Mouse (Mus musculus): Measurements from ENCODE around the gene Ap3d1. TPM values are rescaled to one million over a fixed set of nuclear protein-coding genes. Genes with fewer than 3 reads are reported as not detected.

Gene Ap3d1
- polyA plus RNA-seq, 1 experiment from 2014 or later: 76.8 TPM

- under 1% methylated on average over 46 of the region's 46 CpGs for WGBS
Measured at GRCm38 (mm10) chr10:80741634-80742179, 357 bp downstream of the Ap3d1 start.

DNA sequence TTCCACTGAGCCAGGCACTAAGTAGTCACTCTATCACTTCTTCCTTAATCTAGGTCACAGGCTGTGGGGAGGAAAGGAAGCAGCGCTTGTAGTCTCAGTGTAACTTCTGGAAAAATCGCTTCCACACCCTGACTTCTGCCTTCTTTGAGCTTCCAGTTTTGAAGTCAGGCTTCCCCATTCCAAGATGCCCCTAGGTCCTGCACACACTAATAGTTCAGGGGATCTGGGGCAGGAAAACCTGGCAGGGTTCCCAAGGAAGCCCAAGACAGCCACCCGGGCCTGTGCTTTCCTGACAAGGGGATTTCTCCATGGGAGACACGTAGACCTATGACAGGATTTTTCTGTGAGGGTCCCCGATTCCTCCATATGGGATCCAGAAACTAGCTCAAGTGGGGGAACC, 918 bp downstream of the Ap3d1 start:
- peak overlapping the region; percentile 85; the same call in 1 of the 2 replicates for H3K27ac ChIP-seq
- no peak for ATAC-seq (ENCODE audit: insufficient number of reproducible peaks, insufficient read depth, low FRiP score, low TSS enrichment, low read depth)
- H3K4me3 ChIP-seq (replicated peaks): peak overlapping the region; percentile 97
- no peaks in the 10 kb centered on the region for H3K27me3 ChIP-seq
- H3K9ac ChIP-seq (replicated peaks): peak overlapping the region; percentile 93
- WGBS: 31% methylated on average over 5 of the region's 5 CpGs
- H3K36me3 ChIP-seq: peaks cover 14% of the 10 kb centered on the region
- no peaks in the 10 kb centered on the region for H3K9me3 ChIP-seq
- H3K4me2 ChIP-seq: peak overlapping the region; percentile 97
- H3K4me1 ChIP-seq (replicated peaks): peaks cover 23% of the 10 kb centered on the region

More at GRCm38 (mm10) chr10:80741634-80742179, 357 bp downstream of the Ap3d1 start:
- Histone ChIP-seq H3K4me2 (peak overlapping the region; percentile 97), H3K9ac (replicated peaks) (peak overlapping the region; percentile 93), H3K4me1 (replicated peaks) (peaks cover 23% of the 10 kb centered on the region), H3K27me3 (no peaks in the 10 kb centered on the region), H3K36me3 (peaks cover 12% of the 10 kb centered on the region), H3K9me3 (no peaks in the 10 kb centered on the region), H3K4me3 (replicated peaks) (peak overlapping the region; percentile 97), H3K27ac (peak overlapping the region; percentile 85)
- ATAC-seq (ENCODE audit: insufficient number of reproducible peaks, insufficient read depth, low FRiP score, low TSS enrichment, low read depth): no peak; the same call in 1 of the 2 replicates

- peaks cover 23% of the 10 kb centered on the region for H3K4me1 ChIP-seq (replicated peaks)
- ATAC-seq (ENCODE audit: insufficient number of reproducible peaks, insufficient read depth, low FRiP score, low TSS enrichment, low read depth): no peak
- no peak overlapping the region for H3K9ac ChIP-seq (replicated peaks)
- H3K9me3 ChIP-seq: no peaks in the 10 kb centered on the region
- no peak overlapping the region for H3K27ac ChIP-seq
- peaks cover 32% of the 10 kb centered on the region for H3K36me3 ChIP-seq
- no peak overlapping the region for H3K4me2 ChIP-seq
- no peak overlapping the region for H3K4me3 ChIP-seq (replicated peaks)
- 91% methylated on average over 1 of the region's 1 CpGs for WGBS
- H3K27me3 ChIP-seq: no peaks in the 10 kb centered on the region
Measured at GRCm38 (mm10) chr10:80738657-80739056, 3.4 kb downstream of the Ap3d1 start.

- Histone ChIP-seq H3K4me3 (replicated peaks) (no peak overlapping the region), H3K27ac (no peak overlapping the region), H3K4me2 (no peak overlapping the region), H3K9ac (replicated peaks) (no peak overlapping the region), H3K36me3 (peaks cover 52% of the 10 kb centered on the region), H3K27me3 (no peaks in the 10 kb centered on the region), H3K9me3 (no peaks in the 10 kb centered on the region), H3K4me1 (replicated peaks) (peaks cover 18% of the 10 kb centered on the region)
- no peak for ATAC-seq (ENCODE audit: insufficient number of reproducible peaks, insufficient read depth, low FRiP score, low TSS enrichment, low read depth)
- 85% methylated on average over 5 of the region's 5 CpGs for WGBS
Measured at GRCm38 (mm10) chr10:80736731-80737130, 5.3 kb downstream of the Ap3d1 start.

DNA sequence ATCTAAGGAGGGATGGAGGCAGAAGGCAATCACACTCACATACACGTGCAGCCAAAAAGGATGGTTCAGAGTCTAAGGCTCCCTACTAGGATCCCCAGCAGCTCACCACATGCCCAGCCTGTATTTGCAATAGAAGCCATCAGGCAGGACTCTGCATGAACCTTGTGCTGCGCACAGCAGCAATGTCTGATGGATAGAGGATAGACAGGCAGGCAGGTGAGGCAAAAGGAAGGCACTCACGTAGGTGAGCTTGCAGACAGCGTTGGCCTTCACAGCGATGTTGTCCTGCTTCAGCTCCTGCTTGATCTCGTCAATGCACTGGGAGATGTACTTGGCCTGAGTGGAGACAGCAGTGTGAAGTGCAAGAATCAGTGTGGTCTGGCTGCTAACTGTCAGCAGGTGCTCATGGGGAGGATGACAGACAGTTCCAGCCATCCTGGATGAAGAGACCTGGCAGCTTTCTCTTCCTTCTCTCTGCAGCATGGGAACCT, 9.4 kb downstream of the Ap3d1 start:
- peaks cover 88% of the 10 kb centered on the region for H3K36me3 ChIP-seq
- 93% methylated on average over 6 of the region's 6 CpGs for WGBS
- no peaks in the 10 kb centered on the region for H3K27me3 ChIP-seq

GRCm38 (mm10) chr10:80727369-80728127, 14.5 kb downstream of the Ap3d1 start:
- WGBS: 88% methylated on average over 5 of the region's 5 CpGs
- no peaks in the 10 kb centered on the region for H3K4me1 ChIP-seq (replicated peaks)
- H3K36me3 ChIP-seq: peaks cover 99% of the 10 kb centered on the region
- no peaks in the 10 kb centered on the region for H3K9me3 ChIP-seq
- no peak overlapping the region for H3K9ac ChIP-seq (replicated peaks)
- H3K27ac ChIP-seq: no peak overlapping the region
- H3K4me3 ChIP-seq (replicated peaks): no peak overlapping the region
- no peaks in the 10 kb centered on the region for H3K27me3 ChIP-seq
- H3K4me2 ChIP-seq: no peak overlapping the region
- no peak for ATAC-seq (ENCODE audit: insufficient number of reproducible peaks, insufficient read depth, low FRiP score, low TSS enrichment, low read depth)

More for the DNA sequence above, 9.4 kb downstream of the Ap3d1 start:
- Histone ChIP-seq H3K9ac (replicated peaks) (no peak overlapping the region), H3K4me1 (replicated peaks) (no peaks in the 10 kb centered on the region), H3K27ac (no peak overlapping the region), H3K9me3 (no peaks in the 10 kb centered on the region), H3K4me2 (no peak overlapping the region), H3K4me3 (replicated peaks) (no peak overlapping the region)
- ATAC-seq (ENCODE audit: insufficient number of reproducible peaks, insufficient read depth, low FRiP score, low TSS enrichment, low read depth): no peak

- no peak overlapping the region for H3K4me3 ChIP-seq (replicated peaks)
- peaks cover 100% of the 10 kb centered on the region for H3K36me3 ChIP-seq
- H3K9ac ChIP-seq (replicated peaks): no peak overlapping the region
- no peaks in the 10 kb centered on the region for H3K27me3 ChIP-seq
- 84% methylated on average over 1 of the region's 1 CpGs for WGBS
- no peaks in the 10 kb centered on the region for H3K9me3 ChIP-seq
- H3K27ac ChIP-seq: no peak overlapping the region
- no peaks in the 10 kb centered on the region for H3K4me1 ChIP-seq (replicated peaks)
- no peak for ATAC-seq (ENCODE audit: insufficient number of reproducible peaks, insufficient read depth, low FRiP score, low TSS enrichment, low read depth)
- H3K4me2 ChIP-seq: no peak overlapping the region
Measured at GRCm38 (mm10) chr10:80717281-80717680, 24.8 kb downstream of the Ap3d1 start.

GRCm38 (mm10) chr10:80710834-80711233, 31.2 kb downstream of the Ap3d1 start:
- no peak overlapping the region for H3K4me3 ChIP-seq (replicated peaks)
- peaks cover 100% of the 10 kb centered on the region for H3K36me3 ChIP-seq
- H3K4me1 ChIP-seq (replicated peaks): no peaks in the 10 kb centered on the region
- H3K27me3 ChIP-seq: no peaks in the 10 kb centered on the region
- no peak overlapping the region for H3K9ac ChIP-seq (replicated peaks)
- ATAC-seq (ENCODE audit: insufficient number of reproducible peaks, insufficient read depth, low FRiP score, low TSS enrichment, low read depth): no peak
- no peak overlapping the region for H3K4me2 ChIP-seq
- no peaks in the 10 kb centered on the region for H3K9me3 ChIP-seq
- 77% methylated on average over 3 of the region's 3 CpGs for WGBS
- H3K27ac ChIP-seq: no peak overlapping the region

DNA sequence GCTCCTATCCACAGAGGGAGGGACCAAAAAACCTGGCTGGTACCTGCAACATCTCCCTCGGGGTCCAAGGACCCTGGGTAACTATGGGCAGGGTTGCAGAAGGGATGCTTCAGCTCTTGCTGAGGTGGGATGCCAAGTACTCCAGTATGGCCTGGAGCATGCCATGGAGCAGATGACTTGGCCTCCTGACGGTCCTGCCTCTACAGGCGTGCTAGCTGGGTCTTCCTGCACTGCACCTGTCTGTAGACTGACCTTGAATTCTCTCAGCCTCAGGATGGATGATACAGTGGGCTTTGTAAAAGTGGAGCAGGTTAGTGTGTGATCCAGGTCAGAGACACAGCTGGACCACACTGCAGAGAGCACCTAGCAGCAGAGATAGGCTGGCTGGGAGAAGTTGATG, 36.6 kb downstream of the Ap3d1 start:
- no peak overlapping the region for H3K4me2 ChIP-seq
- 84% methylated on average over 3 of the region's 3 CpGs for WGBS
- no peaks in the 10 kb centered on the region for H3K9me3 ChIP-seq
- H3K27me3 ChIP-seq: no peaks in the 10 kb centered on the region
- no peak overlapping the region for H3K4me3 ChIP-seq (replicated peaks)
- peaks cover 20% of the 10 kb centered on the region for H3K4me1 ChIP-seq (replicated peaks)
- no peak overlapping the region for H3K27ac ChIP-seq
- peaks cover 62% of the 10 kb centered on the region for H3K36me3 ChIP-seq
- ATAC-seq (ENCODE audit: insufficient number of reproducible peaks, insufficient read depth, low FRiP score, low TSS enrichment, low read depth): no peak
- peak overlapping the region; percentile 23; the same call in 1 of the 2 replicates for H3K9ac ChIP-seq (replicated peaks)

- Histone ChIP-seq H3K4me3 (replicated peaks) (no peak overlapping the region), H3K27me3 (no peaks in the 10 kb centered on the region), H3K36me3 (peaks cover 58% of the 10 kb centered on the region), H3K9ac (replicated peaks) (no peak overlapping the region; the same call in 1 of the 2 replicates), H3K27ac (no peak overlapping the region), H3K9me3 (no peaks in the 10 kb centered on the region), H3K4me1 (replicated peaks) (peaks cover 24% of the 10 kb centered on the region), H3K4me2 (no peak overlapping the region)
- 54% methylated on average over 3 of the region's 3 CpGs for WGBS
- no peak for ATAC-seq (ENCODE audit: insufficient number of reproducible peaks, insufficient read depth, low FRiP score, low TSS enrichment, low read depth)
Measured at GRCm38 (mm10) chr10:80705033-80705432, 37.0 kb downstream of the Ap3d1 start.

- Histone ChIP-seq H3K4me2 (no peak overlapping the region), H3K9me3 (no peaks in the 10 kb centered on the region), H3K36me3 (peaks cover 51% of the 10 kb centered on the region), H3K27ac (no peak overlapping the region), H3K4me1 (replicated peaks) (peaks cover 27% of the 10 kb centered on the region), H3K27me3 (no peaks in the 10 kb centered on the region), H3K4me3 (replicated peaks) (no peak overlapping the region), H3K9ac (replicated peaks) (no peak overlapping the region)
- 84% methylated on average over 5 of the region's 5 CpGs for WGBS
- ATAC-seq (ENCODE audit: insufficient number of reproducible peaks, insufficient read depth, low FRiP score, low TSS enrichment, low read depth): no peak
Measured at GRCm38 (mm10) chr10:80704418-80704817, 37.6 kb downstream of the Ap3d1 start.
